Mouse (Mus musculus) heart, postnatal 4 days (tissue): ENCODE measurements at regions not wholly inside any gene's neighbourhood (a gene's known extent, or its start where the extent isn't known, plus 50 kb on each side); places are given as distances from the start of the nearest gene placed in this dataset.
"Not testable (repeated sequence)": the region's sequence is repeated elsewhere in the genome, so short reads cannot be mapped to it uniquely, and the experiment has no call there.

Source experiments
- DNase-seq: peaks from one replicate; pipeline ENCODE4 v3.0.0; 2021

DNA sequence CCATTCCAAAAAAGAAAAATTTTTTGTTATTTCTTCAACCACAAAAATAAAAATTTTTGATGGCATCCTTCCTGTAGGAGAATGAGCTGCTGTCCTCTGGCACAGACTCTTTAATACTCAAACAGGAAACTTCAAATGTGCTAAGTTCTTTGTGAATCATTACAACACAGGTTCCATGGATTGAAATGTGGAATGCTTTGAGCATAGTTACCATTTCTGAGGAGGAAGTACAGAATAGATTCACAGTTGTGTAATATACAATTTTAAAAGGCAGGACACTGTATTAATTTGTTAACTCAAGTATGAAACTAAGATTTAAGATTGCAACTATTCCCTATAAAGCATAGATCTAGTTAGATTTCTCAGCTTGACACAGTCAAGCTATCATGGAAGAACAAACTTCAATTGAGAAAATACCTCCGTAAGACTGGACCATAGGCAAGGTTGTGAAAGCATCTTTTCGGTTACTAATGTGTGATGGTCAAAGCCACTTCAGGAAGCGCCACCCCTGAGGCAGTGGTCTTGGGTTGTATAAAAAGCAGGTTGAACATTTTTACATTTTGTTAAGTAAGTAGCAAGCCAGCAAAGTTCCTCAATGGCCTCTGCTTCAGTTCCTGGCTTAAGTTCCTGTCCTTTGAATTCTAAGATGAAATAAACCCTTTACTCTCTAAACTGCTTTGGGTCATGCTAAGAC lies 354.0 kb upstream of the B3galt2 start:
- DNase-seq, result no peak

DNA sequence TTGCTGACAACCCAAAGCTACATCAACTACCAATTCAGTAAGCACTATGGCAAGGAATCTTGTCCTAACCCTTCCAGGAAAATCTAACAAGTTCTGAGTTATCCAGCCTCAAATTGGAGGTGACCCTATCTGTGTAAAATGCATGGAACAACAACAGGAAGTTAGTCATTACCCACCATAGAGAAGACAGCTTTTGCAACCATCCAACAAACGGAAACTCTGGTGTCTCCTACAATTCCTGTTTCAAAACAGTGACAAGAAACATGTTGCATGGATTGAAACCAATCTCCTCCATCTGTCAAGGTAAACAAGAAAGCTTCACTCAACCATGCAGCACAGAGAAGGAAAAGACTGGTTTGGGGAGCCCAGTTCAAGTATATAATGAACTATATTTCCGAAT lies 353.0 kb upstream of the B3galt2 start:
- no peak for DNase-seq

DNA sequence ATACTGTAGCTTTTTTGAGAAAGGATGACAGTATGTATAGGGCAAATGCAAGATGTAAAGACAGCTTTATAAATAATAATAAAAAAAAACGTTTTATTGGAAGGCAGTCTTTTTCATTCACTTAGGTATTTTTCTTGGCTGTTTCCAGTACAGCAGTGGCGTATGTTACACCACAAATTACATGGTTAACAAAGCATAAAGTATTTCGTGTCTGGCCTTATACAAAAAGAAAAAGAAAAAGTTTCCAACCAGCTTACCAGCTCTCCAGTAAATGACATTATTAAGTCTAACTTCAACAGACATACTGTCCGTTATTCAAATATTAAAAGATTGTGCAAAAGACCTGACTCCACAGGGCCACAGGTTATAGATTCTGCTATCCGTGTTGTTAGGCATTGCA lies 343.9 kb upstream of the B3galt2 start:
- no peak for DNase-seq

DNA sequence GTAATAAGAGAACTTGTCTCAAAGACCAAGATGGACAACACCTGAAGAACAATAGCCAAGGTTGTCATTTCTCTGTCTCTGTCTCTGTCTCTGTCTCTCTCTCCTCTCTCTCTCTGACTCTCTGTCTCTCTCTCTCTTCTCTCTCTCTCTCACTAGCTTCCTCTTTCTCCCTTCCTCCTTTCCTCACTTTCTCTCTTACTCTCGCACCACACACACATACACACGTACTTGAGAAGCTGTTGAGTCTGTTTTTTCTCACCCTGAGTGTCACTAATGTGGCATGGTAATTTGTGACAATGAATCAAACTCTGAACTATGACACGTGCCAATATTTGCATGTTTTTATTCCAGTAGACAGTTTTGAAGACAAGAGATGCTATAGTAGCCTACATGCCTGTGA lies 333.1 kb upstream of the B3galt2 start:
- DNase-seq, result no peak

DNA sequence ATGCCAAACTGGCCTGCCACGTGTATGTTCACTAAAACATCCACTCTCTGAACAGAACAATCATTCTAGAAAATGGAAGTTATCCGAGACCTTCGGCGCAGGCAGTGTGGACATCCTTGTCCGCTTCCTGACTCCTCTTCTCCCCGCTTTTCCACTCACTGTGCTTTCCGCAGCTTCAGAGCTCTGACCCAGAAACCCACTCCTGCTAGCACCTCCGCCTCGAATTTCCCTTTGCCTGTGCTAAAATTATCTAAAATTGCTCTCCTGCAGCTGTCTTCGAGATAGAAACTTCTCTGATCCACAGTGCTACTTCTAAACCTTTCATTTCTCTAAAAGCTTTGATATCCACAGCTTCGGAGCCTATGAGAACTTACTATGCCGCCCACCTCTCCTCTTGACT lies 322.1 kb upstream of the B3galt2 start:
- no peak for DNase-seq

DNA sequence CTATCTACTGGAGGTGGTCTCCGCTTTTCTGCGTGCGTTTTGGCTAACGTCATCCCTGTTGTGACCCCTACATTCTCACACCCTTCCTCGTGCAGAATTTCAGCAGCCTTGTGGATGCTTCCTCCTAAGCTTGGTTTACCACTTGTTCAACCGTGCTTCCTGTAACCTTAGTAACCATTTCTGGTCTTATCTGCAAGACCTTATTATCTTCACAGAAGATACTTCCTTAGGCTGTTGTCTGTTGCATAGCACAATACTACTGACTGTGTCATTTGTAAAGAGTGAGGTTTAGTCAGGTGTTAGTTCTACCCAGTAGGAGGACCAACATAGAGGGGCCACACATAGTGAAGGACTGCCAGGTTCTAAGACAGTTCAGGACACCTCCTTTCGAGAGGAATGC lies 320.9 kb upstream of the B3galt2 start:
- no peak for DNase-seq

DNA sequence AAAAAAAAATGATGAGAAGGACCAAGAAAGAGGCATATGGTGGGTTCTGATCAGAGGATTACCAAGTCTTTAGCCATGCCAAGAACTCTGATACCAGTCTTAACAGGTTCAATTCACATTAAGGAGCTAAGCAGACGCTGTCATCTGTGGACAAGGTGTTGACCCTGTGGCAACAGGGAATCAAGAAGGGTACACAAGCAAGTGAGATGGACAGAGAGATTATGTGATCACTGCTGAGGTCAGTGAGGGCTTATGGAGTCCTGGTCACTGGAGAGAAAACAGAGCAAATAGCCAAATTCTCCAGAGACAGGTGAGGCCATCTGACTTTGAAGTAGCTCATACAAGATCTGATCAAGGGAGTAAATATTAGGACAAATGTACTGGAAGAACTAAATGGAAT lies 289.1 kb upstream of the B3galt2 start:
- DNase-seq, result no peak

DNA sequence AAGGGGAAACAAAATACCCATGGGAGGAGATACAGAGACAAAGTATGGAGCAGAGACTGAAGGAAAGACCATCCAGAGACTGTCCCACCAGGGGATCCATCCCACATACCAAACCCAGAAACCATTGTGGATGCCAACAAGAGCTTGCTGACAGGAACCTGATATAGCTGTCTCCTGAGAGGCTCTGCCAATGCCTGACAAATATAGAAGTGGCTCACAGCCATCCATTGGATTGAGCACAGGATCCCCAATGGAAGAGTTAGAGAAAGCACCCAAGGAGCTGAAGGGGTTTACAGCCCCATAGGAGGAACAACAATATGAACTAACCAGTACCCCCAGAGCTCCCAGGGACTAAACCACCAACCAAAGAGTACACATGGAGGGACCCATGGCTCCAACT lies 280.2 kb upstream of the B3galt2 start:
- not testable (repeated sequence) for DNase-seq

DNA sequence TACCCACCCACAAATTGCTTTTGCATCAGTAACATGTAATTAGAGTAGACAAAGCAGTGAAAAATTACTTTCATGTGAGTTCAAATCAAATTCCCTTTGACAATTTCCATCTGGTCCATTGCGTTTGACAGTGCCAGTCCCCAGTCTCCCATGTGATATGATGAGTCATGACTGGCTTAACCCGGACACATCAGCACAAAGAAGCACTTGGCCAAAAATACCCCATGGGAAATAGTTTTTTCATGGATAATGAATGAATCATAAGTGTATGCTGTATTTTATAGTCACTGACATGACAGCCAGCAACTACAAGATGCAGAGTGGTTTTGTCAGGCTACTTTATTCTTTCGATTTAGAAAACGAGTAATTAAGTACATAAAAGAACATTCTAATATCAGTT lies 248.6 kb upstream of the B3galt2 start:
- no peak for DNase-seq
